Mouse (Mus musculus): ENCODE results near the gene Mtnr1a. TPM values are rescaled to one million over a fixed set of nuclear protein-coding genes. Genes with fewer than 3 reads are reported as not detected.
"Not testable (repeated sequence)": the region's sequence is repeated elsewhere in the genome, so short reads cannot be mapped to it uniquely, and the experiment has no call there.

Gene Mtnr1a
- polyA plus RNA-seq, 1 experiment from 2014 or later, result not detected

- H3K9me3 ChIP-seq (ENCODE audit: low read length), result peaks cover 11% of the 10 kb centered on the region
- no peaks in the 10 kb centered on the region for H3K27me3 ChIP-seq (ENCODE audit: insufficient read depth, low read length)
- H3K36me3 ChIP-seq (ENCODE audit: insufficient read depth, low read length), result peaks cover 69% of the 10 kb centered on the region
- H3K4me3 ChIP-seq (ENCODE audit: low read length), result no peak overlapping the region
- H3K9ac ChIP-seq (replicated peaks; ENCODE audit: low read length), result no peak overlapping the region
- no peak for ATAC-seq (ENCODE audit: low FRiP score, low TSS enrichment)
- no peaks in the 10 kb centered on the region for H3K4me1 ChIP-seq (ENCODE audit: insufficient read depth, low read length)
- H3K4me2 ChIP-seq (replicated peaks; ENCODE audit: low read depth, low read length), result no peak overlapping the region
- H3K27ac ChIP-seq (ENCODE audit: low read length), result no peak overlapping the region
- 88% methylated on average over 9 of the region's 9 CpGs for WGBS
Observed at GRCm38 (mm10) chr8:45052618-45053017, 16.3 kb upstream of the Mtnr1a start.

- H3K9me3 ChIP-seq (ENCODE audit: low read length), result peaks cover 7% of the 10 kb centered on the region
- no peak overlapping the region for H3K4me3 ChIP-seq (ENCODE audit: low read length)
- no peak overlapping the region for H3K27ac ChIP-seq (ENCODE audit: low read length)
- no peak overlapping the region for H3K4me2 ChIP-seq (replicated peaks; ENCODE audit: low read depth, low read length)
- no peaks in the 10 kb centered on the region for H3K27me3 ChIP-seq (ENCODE audit: insufficient read depth, low read length)
- H3K36me3 ChIP-seq (ENCODE audit: insufficient read depth, low read length), result peaks cover 46% of the 10 kb centered on the region
- 96% methylated on average over 3 of the region's 3 CpGs for WGBS
- no peaks in the 10 kb centered on the region for H3K4me1 ChIP-seq (ENCODE audit: insufficient read depth, low read length)
- ATAC-seq (ENCODE audit: low FRiP score, low TSS enrichment), result no peak
- no peak overlapping the region for H3K9ac ChIP-seq (replicated peaks; ENCODE audit: low read length)
Observed at GRCm38 (mm10) chr8:45055500-45055899, 13.4 kb upstream of the Mtnr1a start.

DNA sequence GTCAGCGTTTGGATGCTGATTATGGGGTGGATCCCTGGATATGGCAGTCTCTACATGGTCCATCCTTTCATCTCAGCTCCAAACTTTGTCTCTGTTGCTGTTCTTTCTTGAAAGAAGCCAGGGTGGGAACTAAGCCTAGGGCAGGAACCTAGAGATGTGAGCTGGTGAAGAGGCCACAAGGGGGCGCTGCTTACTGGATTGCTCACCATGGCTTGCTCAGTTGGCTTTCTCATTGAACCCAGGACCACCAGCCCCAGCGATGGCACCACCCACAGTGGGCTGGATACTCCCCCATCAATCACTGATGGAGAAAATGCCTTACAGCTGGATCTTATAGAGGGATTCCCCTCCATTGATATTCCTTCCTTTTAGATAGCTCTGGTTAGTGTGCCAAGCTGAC lies 12.1 kb upstream of the Mtnr1a start:
- Histone ChIP-seq H3K27ac (ENCODE audit: low read length) (no peak overlapping the region), H3K4me2 (replicated peaks; ENCODE audit: low read depth, low read length) (no peak overlapping the region), H3K9ac (replicated peaks; ENCODE audit: low read length) (no peak overlapping the region), H3K36me3 (ENCODE audit: insufficient read depth, low read length) (peaks cover 32% of the 10 kb centered on the region), H3K4me3 (ENCODE audit: low read length) (no peak overlapping the region), H3K4me1 (ENCODE audit: insufficient read depth, low read length) (no peaks in the 10 kb centered on the region), H3K27me3 (ENCODE audit: insufficient read depth, low read length) (no peaks in the 10 kb centered on the region), H3K9me3 (ENCODE audit: low read length) (no peaks in the 10 kb centered on the region)
- ATAC-seq (ENCODE audit: low FRiP score, low TSS enrichment), result no peak
- WGBS, result 38% methylated on average over 2 of the region's 3 CpGs

DNA sequence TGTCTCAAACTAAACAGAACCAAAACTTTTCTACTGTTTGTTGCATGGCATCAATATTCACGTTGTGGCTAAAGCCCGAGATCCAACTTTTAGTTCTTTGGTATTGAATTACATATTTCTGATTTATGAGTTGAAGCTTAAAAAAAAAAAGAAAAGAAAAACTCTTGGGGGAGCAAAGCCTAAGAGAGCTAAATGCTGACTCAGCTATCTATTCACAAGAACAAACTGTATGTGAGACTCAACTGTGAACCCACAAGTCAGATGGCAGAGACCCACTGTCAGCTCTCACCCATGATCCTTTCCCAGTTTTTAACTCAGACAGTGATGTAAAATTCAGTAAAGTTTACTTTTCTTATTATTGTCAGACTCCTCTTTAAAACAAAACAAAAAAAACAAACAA lies 8.9 kb upstream of the Mtnr1a start:
- WGBS, result 80% methylated on average over 2 of the region's 2 CpGs
- H3K36me3 ChIP-seq (ENCODE audit: insufficient read depth, low read length), result peaks cover 4% of the 10 kb centered on the region; the same call in 1 of the 2 replicates

DNA sequence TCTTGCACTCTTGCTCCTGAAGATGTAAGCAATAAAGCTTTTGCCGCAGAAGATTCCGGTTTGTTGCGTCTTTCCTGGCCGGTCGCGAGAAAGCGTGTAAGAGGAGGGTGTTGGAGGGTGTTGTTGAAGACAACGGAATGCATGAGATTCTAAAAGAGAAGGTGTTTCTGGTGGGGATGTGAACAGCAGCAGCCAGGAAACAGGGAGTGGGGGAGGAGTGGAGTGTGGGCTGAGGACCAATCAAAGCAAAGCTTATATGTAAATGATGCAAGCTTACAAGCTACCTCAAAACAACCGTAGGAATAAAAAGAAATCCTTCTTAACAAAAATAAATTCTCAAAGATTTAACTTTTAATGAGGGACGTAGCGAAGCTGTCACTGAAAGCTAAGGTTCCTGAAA lies 6.6 kb upstream of the Mtnr1a start:
- ATAC-seq (ENCODE audit: low FRiP score, low TSS enrichment), result no peak
- Histone ChIP-seq H3K27ac (ENCODE audit: low read length) (no peak overlapping the region), H3K9me3 (ENCODE audit: low read length) (no peaks in the 10 kb centered on the region), H3K4me3 (ENCODE audit: low read length) (no peak overlapping the region), H3K9ac (replicated peaks; ENCODE audit: low read length) (no peak overlapping the region), H3K4me2 (replicated peaks; ENCODE audit: low read depth, low read length) (no peak overlapping the region), H3K27me3 (ENCODE audit: insufficient read depth, low read length) (no peaks in the 10 kb centered on the region), H3K4me1 (ENCODE audit: insufficient read depth, low read length) (no peaks in the 10 kb centered on the region), H3K36me3 (ENCODE audit: insufficient read depth, low read length) (no peaks in the 10 kb centered on the region)
- WGBS, result 92% methylated on average over 11 of the region's 11 CpGs

More for the DNA sequence above, 8.9 kb upstream of the Mtnr1a start:
- H3K27ac ChIP-seq (ENCODE audit: low read length), result no peak overlapping the region
- H3K9me3 ChIP-seq (ENCODE audit: low read length), result no peaks in the 10 kb centered on the region
- no peak for ATAC-seq (ENCODE audit: low FRiP score, low TSS enrichment)
- no peaks in the 10 kb centered on the region for H3K27me3 ChIP-seq (ENCODE audit: insufficient read depth, low read length)
- H3K4me3 ChIP-seq (ENCODE audit: low read length), result no peak overlapping the region
- H3K9ac ChIP-seq (replicated peaks; ENCODE audit: low read length), result no peak overlapping the region
- no peaks in the 10 kb centered on the region for H3K4me1 ChIP-seq (ENCODE audit: insufficient read depth, low read length)
- H3K4me2 ChIP-seq (replicated peaks; ENCODE audit: low read depth, low read length), result no peak overlapping the region

DNA sequence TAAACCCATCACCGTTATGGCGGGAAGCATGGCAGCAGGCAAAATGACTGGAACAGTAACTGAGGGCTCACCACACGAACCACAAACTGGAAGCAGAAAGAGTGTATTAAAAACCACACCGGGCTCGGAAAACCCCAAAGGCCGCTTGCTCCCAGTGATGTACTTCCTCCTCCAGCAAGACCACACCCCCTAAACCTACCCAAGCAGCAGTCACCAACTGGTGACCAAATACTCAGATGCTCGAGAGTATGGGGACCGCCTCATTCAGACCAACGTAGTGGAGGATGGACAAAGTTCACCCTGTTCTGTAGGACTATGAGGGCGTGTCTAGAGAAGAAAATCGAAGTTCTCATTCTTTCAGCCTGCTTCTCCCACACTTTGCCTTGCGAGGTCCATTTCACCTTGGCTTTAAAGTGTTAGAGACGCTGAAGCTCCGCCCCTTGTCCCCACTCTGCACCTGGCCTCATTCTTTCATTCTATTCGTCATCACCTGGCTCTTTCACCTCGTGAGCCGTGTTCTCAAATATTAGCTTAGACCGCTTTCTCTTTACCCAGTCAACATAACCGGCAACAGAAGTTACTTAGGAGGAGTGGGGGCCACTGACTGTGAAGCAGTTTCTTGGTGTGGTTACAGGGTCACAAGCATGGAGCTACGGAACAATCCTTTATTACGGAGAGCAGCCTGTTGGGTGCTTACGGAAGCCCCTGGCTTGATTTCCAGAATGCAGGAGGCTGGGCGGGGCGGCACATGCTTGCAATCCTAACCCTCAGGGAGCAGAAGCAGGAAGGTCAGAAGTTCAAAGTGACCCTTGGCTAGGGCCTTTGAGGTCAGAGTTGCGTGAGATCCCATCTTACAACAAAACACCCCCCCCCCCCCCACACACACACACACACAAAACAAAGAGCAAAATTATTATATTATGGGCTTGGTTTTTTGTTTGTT lies 5.7 kb upstream of the Mtnr1a start:
- Histone ChIP-seq H3K9ac (replicated peaks; ENCODE audit: low read length) (no peak overlapping the region), H3K27me3 (ENCODE audit: insufficient read depth, low read length) (no peaks in the 10 kb centered on the region), H3K4me3 (ENCODE audit: low read length) (no peak overlapping the region), H3K27ac (ENCODE audit: low read length) (no peak overlapping the region), H3K4me2 (replicated peaks; ENCODE audit: low read depth, low read length) (no peak overlapping the region), H3K9me3 (ENCODE audit: low read length) (no peaks in the 10 kb centered on the region), H3K4me1 (ENCODE audit: insufficient read depth, low read length) (no peaks in the 10 kb centered on the region), H3K36me3 (ENCODE audit: insufficient read depth, low read length) (no peaks in the 10 kb centered on the region)
- WGBS, result 75% methylated on average over 25 of the region's 25 CpGs
- ATAC-seq (ENCODE audit: low FRiP score, low TSS enrichment), result peak; percentile 35; the same call in 1 of the 2 replicates

GRCm38 (mm10) chr8:45064197-45064869 lies 4.6 kb upstream of the Mtnr1a start:
- 0 out of 2 replicates have a peak, but pooled peaks cover 3% of the 10 kb centered on the region for H3K27me3 ChIP-seq (ENCODE audit: insufficient read depth, low read length)
- WGBS, result 55% methylated on average over 8 of the region's 8 CpGs
- H3K4me1 ChIP-seq (ENCODE audit: insufficient read depth, low read length), result peaks cover 4% of the 10 kb centered on the region
- no peak overlapping the region for H3K9ac ChIP-seq (replicated peaks; ENCODE audit: low read length)
- no peak overlapping the region for H3K4me2 ChIP-seq (replicated peaks; ENCODE audit: low read depth, low read length)
- H3K9me3 ChIP-seq (ENCODE audit: low read length), result no peaks in the 10 kb centered on the region
- no peaks in the 10 kb centered on the region for H3K36me3 ChIP-seq (ENCODE audit: insufficient read depth, low read length)
- H3K27ac ChIP-seq (ENCODE audit: low read length), result no peak overlapping the region
- no peak for ATAC-seq (ENCODE audit: low FRiP score, low TSS enrichment)
- H3K4me3 ChIP-seq (ENCODE audit: low read length), result no peak overlapping the region

DNA sequence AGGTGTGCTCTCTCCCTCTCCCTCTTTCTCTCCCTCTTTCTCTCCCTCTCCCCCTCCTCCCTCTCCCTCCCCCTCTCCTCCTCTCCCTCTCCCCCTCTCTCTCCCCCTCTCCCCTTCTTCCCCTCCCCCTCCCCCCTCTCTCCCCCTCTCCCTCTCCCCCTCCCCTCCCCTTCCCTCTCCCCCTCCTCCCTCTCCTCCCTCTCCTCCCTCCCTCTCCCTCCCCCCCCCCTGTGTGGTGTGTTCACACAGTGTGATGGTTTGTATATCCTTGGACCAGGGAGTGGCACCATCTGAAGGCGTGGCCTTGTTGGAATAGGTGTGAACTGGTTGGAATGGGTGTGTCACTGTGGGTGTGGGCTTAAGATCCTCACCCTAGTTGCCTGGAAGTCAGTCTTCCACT lies 3.5 kb upstream of the Mtnr1a start:
- H3K36me3 ChIP-seq (ENCODE audit: insufficient read depth, low read length); H3K4me1 ChIP-seq (ENCODE audit: insufficient read depth, low read length); H3K4me2 ChIP-seq (replicated peaks; ENCODE audit: low read depth, low read length); H3K27me3 ChIP-seq (ENCODE audit: insufficient read depth, low read length); H3K9ac ChIP-seq (replicated peaks; ENCODE audit: low read length); H3K4me3 ChIP-seq (ENCODE audit: low read length); H3K9me3 ChIP-seq (ENCODE audit: low read length); H3K27ac ChIP-seq (ENCODE audit: low read length); ATAC-seq (ENCODE audit: low FRiP score, low TSS enrichment): not testable (repeated sequence)
- 100% methylated on average over 1 of the region's 1 CpGs for WGBS

DNA sequence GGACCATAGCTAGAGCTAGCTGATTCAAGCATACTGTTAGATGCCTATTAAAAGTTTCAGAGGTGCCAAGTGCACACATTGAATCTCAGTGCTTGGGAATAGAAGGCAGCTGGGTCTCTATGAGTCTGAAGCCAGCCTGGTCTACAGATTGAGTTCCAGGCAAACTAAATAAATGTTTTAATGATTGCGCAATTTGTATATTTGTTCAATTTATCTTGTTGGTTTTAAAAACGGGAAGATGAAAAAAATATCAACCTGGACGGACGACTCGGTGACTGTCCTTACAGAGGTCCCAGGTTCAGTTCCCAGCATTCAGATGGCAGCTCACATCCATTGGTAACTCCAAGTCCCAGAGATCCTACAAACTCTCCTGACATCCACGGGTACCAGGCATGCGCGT lies 2.0 kb downstream of the Mtnr1a start:
- WGBS, result 90% methylated on average over 8 of the region's 8 CpGs
- no peaks in the 10 kb centered on the region for H3K36me3 ChIP-seq (ENCODE audit: insufficient read depth, low read length)
- no peak for ATAC-seq (ENCODE audit: low FRiP score, low TSS enrichment)
- peaks cover 4% of the 10 kb centered on the region for H3K4me1 ChIP-seq (ENCODE audit: insufficient read depth, low read length)
- no peaks in the 10 kb centered on the region for H3K9me3 ChIP-seq (ENCODE audit: low read length)
- no peak overlapping the region for H3K9ac ChIP-seq (replicated peaks; ENCODE audit: low read length)
- H3K27me3 ChIP-seq (ENCODE audit: insufficient read depth, low read length), result 0 out of 2 replicates have a peak, but pooled peaks cover 5% of the 10 kb centered on the region
- H3K4me3 ChIP-seq (ENCODE audit: low read length), result no peak overlapping the region
- no peak overlapping the region for H3K27ac ChIP-seq (ENCODE audit: low read length)
- no peak overlapping the region for H3K4me2 ChIP-seq (replicated peaks; ENCODE audit: low read depth, low read length)

- Histone ChIP-seq H3K9me3 (ENCODE audit: low read length) (no peaks in the 10 kb centered on the region), H3K4me2 (replicated peaks; ENCODE audit: low read depth, low read length) (no peak overlapping the region), H3K4me1 (ENCODE audit: insufficient read depth, low read length) (no peaks in the 10 kb centered on the region), H3K36me3 (ENCODE audit: insufficient read depth, low read length) (no peaks in the 10 kb centered on the region), H3K4me3 (ENCODE audit: low read length) (no peak overlapping the region), H3K27me3 (ENCODE audit: insufficient read depth, low read length) (no peaks in the 10 kb centered on the region), H3K27ac (ENCODE audit: low read length) (no peak overlapping the region), H3K9ac (replicated peaks; ENCODE audit: low read length) (no peak overlapping the region)
- ATAC-seq (ENCODE audit: low FRiP score, low TSS enrichment), result no peak
- WGBS, result 90% methylated on average over 3 of the region's 3 CpGs
Observed at GRCm38 (mm10) chr8:45080850-45081249, 11.9 kb downstream of the Mtnr1a start.

Measured in kidney, embryonic 16.5 days (tissue).